Mouse (Mus musculus): ENCODE measurements at regions not wholly inside any gene's neighbourhood (a gene's known extent, or its start where the extent isn't known, plus 50 kb on each side); places are given as distances from the start of the nearest gene placed in this dataset.

- TF ChIP-seq ZNF384 (IDR thresholded peaks at IDR 0.05; ENCODE audit: low read depth, low read length) (no peak), CTCF (IDR thresholded peaks at IDR 0.05 in 2 of 3, conservative IDR thresholded peaks at IDR 0.05 in 1 of 3; ENCODE audit: control insufficient read depth in 1 of 3, insufficient read depth in 1 of 3, low read depth in 2 of 3, low read length in 3 of 3, poor library complexity in 1 of 3, severe bottlenecking in 1 of 3) (no peak), USF1 (IDR thresholded peaks at IDR 0.05; ENCODE audit: low read depth, low read length) (no peak), EP300 (IDR thresholded peaks at IDR 0.05; ENCODE audit: low read depth in 1 of 2, low read length in 2 of 2) (no peak), GATA1 (IDR thresholded peaks at IDR 0.05; ENCODE audit: low read depth, low read length) (no peak), GABPA (IDR thresholded peaks at IDR 0.05; ENCODE audit: low read depth, low read length) (no peak), POLR2A (IDR thresholded peaks at IDR 0.05; ENCODE audit: control insufficient read depth in 1 of 2, insufficient read depth in 1 of 2, low read depth in 1 of 2, low read length in 2 of 2, poor library complexity in 1 of 2) (no peak), MYC (IDR thresholded peaks at IDR 0.05; ENCODE audit: low read depth, low read length) (no peak), TAL1 (IDR thresholded peaks at IDR 0.05; ENCODE audit: low read length) (no peak), TCF12 (IDR thresholded peaks at IDR 0.05; ENCODE audit: low read depth, low read length) (no peak), RAD21 (IDR thresholded peaks at IDR 0.05; ENCODE audit: low read depth, low read length) (no peak)
Measured at GRCm38 (mm10) chr10:99400076-99400475, 137.0 kb downstream of the Dusp6 start.

Measured in MEL (cell line).